Mouse (Mus musculus) kidney, embryonic 16.5 days (tissue): ENCODE data around the gene Pqbp1. TPM values are rescaled to one million over a fixed set of nuclear protein-coding genes. Genes with fewer than 3 reads are reported as not detected.
A peak's percentile ranks its signal among the peaks of the same experiment; 100 is the strongest.

ENCODE experiments used
- ATAC-seq: fragments of 200-750 bp; cut with Nextera tagmentation; 2 replicates; pipeline ENCODE4 v1.8.0; 2017; ENCODE audit warnings: moderate TSS enrichment; ENCODE audit not compliant: low FRiP score, low TSS enrichment
- H3K27ac ChIP-seq: fragments of 300-500 bp; sonication (generic); 2 replicates; pipeline ENCODE4 v1.5.1; 2014; ENCODE audit warnings: low read length
- H3K27me3 ChIP-seq: fragments of 300-500 bp; sonication (generic); 2 replicates; pipeline ENCODE4 v1.6.1; 2014; ENCODE audit warnings: low read length, control low read depth, mixed read lengths; ENCODE audit not compliant: insufficient read depth
- H3K36me3 ChIP-seq: fragments of 300-500 bp; sonication (generic); 2 replicates; pipeline ENCODE4 v1.6.1; 2014; ENCODE audit warnings: low read length, control low read depth, mixed read lengths; ENCODE audit not compliant: insufficient read depth
- H3K4me1 ChIP-seq: fragments of 300-500 bp; sonication (generic); 2 replicates; pipeline ENCODE4 v1.6.1; 2014; ENCODE audit warnings: low read length, control low read depth, mixed read lengths; ENCODE audit not compliant: insufficient read depth
- H3K4me2 ChIP-seq: fragments of 300-500 bp; sonication (generic); replicated peaks from 2 replicates; pipeline ENCODE4 v1.6.1; 2014; ENCODE audit warnings: low read depth, low read length
- H3K4me3 ChIP-seq: fragments of 300-500 bp; sonication (generic); 2 replicates; pipeline ENCODE4 v1.5.1; 2014; ENCODE audit warnings: mild to moderate bottlenecking, low read length
- H3K9ac ChIP-seq: fragments of 300-500 bp; sonication (generic); replicated peaks from 2 replicates; pipeline ENCODE4 v1.6.1; 2014; ENCODE audit warnings: low read length
- H3K9me3 ChIP-seq: fragments of 300-500 bp; sonication (generic); 2 replicates; pipeline ENCODE4 v1.6.1; 2016; ENCODE audit warnings: low read length, control low read depth
- WGBS: fragments of 180-500 bp; shearing (Covaris S2); extraction: QIAGEN DNeasy Blood & Tissue Kit; methylation state at CpG from one replicate; pipeline ENCODE4 v1.1.7; 2014; 5-methylcytosine and 5-hydroxymethylcytosine counted together
- polyA plus RNA-seq: library from polyadenylated mRNA; unstranded; fragments of >200 nt; fragmentation: Nextera tagmentation; extraction: Ambion mirVana; gene quantifications from 2 replicates; pipeline ENCODE4 v1.2.1, GENCODE M21; 2015

Gene Pqbp1
- polyA plus RNA-seq, 1 experiment from 2014 or later = 113 TPM

GRCm38 (mm10) chrX:7883841-7884567 is 15.1 kb downstream of the Pqbp1 start, which contains the start of gene Slc35a2:
TSS of gene Slc35a2 (plus strand) at chrX:7884028.
- H3K27me3 ChIP-seq = no peaks in the 10 kb centered on the region
- 20% methylated on average over 49 of the region's 49 CpGs for WGBS
- H3K27ac ChIP-seq = peak within 1 kb of the TSS; percentile 85
- peak within 1 kb of the TSS; percentile 69 for H3K4me3 ChIP-seq
- H3K36me3 ChIP-seq = no peaks in the 10 kb centered on the region
- H3K9ac ChIP-seq = peak within 1 kb of the TSS; percentile 66
- H3K4me2 ChIP-seq = peak within 1 kb of the TSS; percentile 65
- no peaks in the 10 kb centered on the region for H3K9me3 ChIP-seq
- ATAC-seq = peak; percentile 96
- 0 out of 2 replicates have a peak, but pooled peaks cover 5% of the 10 kb centered on the region for H3K4me1 ChIP-seq

GRCm38 (mm10) chrX:7879819-7880218 is 19.2 kb downstream of the Pqbp1 start:
- Histone ChIP-seq H3K27ac (no peak overlapping the region), H3K36me3 (0 out of 2 replicates have a peak, but pooled peaks cover 3% of the 10 kb centered on the region), H3K9me3 (no peaks in the 10 kb centered on the region), H3K4me2 (peak overlapping the region; percentile 78), H3K9ac (0 out of 2 replicates have a peak overlapping the region, but pooled peaks have one; percentile 31), H3K27me3 (no peaks in the 10 kb centered on the region), H3K4me1 (0 out of 2 replicates have a peak, but pooled peaks cover 4% of the 10 kb centered on the region), H3K4me3 (no peak overlapping the region)
- WGBS = 12% methylated on average over 11 of the region's 11 CpGs
- no peak for ATAC-seq

- ATAC-seq = no peak
- Histone ChIP-seq H3K4me1 (0 out of 2 replicates have a peak, but pooled peaks cover 3% of the 10 kb centered on the region), H3K9me3 (no peaks in the 10 kb centered on the region), H3K36me3 (peaks cover 7% of the 10 kb centered on the region; the same call in 1 of the 2 replicates), H3K9ac (peak overlapping the region; percentile 66), H3K27me3 (no peaks in the 10 kb centered on the region), H3K27ac (no peak overlapping the region), H3K4me3 (peak overlapping the region; percentile 55), H3K4me2 (peak overlapping the region; percentile 78)
- WGBS = 22% methylated on average over 21 of the region's 21 CpGs
Measured at GRCm38 (mm10) chrX:7878495-7878894, 20.6 kb downstream of the Pqbp1 start.

GRCm38 (mm10) chrX:7878007-7878419 is 21.1 kb downstream of the Pqbp1 start, which contains the start of gene Pim2:
TSS of gene Pim2 (plus strand) at chrX:7878262.
- Histone ChIP-seq H3K4me1 (0 out of 2 replicates have a peak, but pooled peaks cover 3% of the 10 kb centered on the region), H3K9ac (peak within 1 kb of the TSS; percentile 66), H3K27me3 (no peaks in the 10 kb centered on the region), H3K36me3 (peaks cover 10% of the 10 kb centered on the region; the same call in 1 of the 2 replicates), H3K4me2 (peak within 1 kb of the TSS; percentile 78), H3K9me3 (no peaks in the 10 kb centered on the region), H3K4me3 (peak within 1 kb of the TSS; percentile 55), H3K27ac (no peak within 1 kb of the TSS)
- WGBS = 18% methylated on average over 34 of the region's 38 CpGs
- peak; percentile 91 for ATAC-seq

GRCm38 (mm10) chrX:7869826-7870225 is 29.2 kb downstream of the Pqbp1 start:
- Histone ChIP-seq H3K9me3 (no peaks in the 10 kb centered on the region), H3K4me2 (no peak overlapping the region), H3K27me3 (no peaks in the 10 kb centered on the region), H3K36me3 (peaks cover 23% of the 10 kb centered on the region), H3K9ac (no peak overlapping the region), H3K4me3 (no peak overlapping the region), H3K4me1 (no peaks in the 10 kb centered on the region), H3K27ac (no peak overlapping the region)
- no peak for ATAC-seq
- 47% methylated on average over 3 of the region's 3 CpGs for WGBS

- Histone ChIP-seq H3K27me3 (no peaks in the 10 kb centered on the region), H3K36me3 (peaks cover 19% of the 10 kb centered on the region), H3K4me1 (no peaks in the 10 kb centered on the region), H3K9ac (no peak overlapping the region), H3K9me3 (no peaks in the 10 kb centered on the region), H3K27ac (no peak overlapping the region), H3K4me3 (no peak overlapping the region), H3K4me2 (no peak overlapping the region)
- WGBS = 47% methylated on average over 2 of the region's 2 CpGs
- ATAC-seq = no peak
Measured at GRCm38 (mm10) chrX:7868506-7868905, 30.6 kb downstream of the Pqbp1 start.

- WGBS = 97% methylated on average over 1 of the region's 1 CpGs
- H3K4me3 ChIP-seq = no peak overlapping the region
- H3K4me2 ChIP-seq = no peak overlapping the region
- H3K9me3 ChIP-seq = no peaks in the 10 kb centered on the region
- peaks cover 9% of the 10 kb centered on the region; the same call in 1 of the 2 replicates for H3K36me3 ChIP-seq
- H3K9ac ChIP-seq = no peak overlapping the region
- no peaks in the 10 kb centered on the region for H3K27me3 ChIP-seq
- H3K4me1 ChIP-seq = no peaks in the 10 kb centered on the region
- no peak overlapping the region for H3K27ac ChIP-seq
- ATAC-seq = no peak
Measured at GRCm38 (mm10) chrX:7867141-7867540, 31.9 kb downstream of the Pqbp1 start.

- Histone ChIP-seq H3K4me1 (no peaks in the 10 kb centered on the region), H3K9me3 (no peaks in the 10 kb centered on the region), H3K27ac (no peak overlapping the region), H3K4me2 (no peak overlapping the region), H3K27me3 (no peaks in the 10 kb centered on the region), H3K4me3 (no peak overlapping the region), H3K36me3 (0 out of 2 replicates have a peak, but pooled peaks cover 5% of the 10 kb centered on the region), H3K9ac (no peak overlapping the region)
- no peak for ATAC-seq
- WGBS = 80% methylated on average over 2 of the region's 2 CpGs
Measured at GRCm38 (mm10) chrX:7865786-7866185, 33.3 kb downstream of the Pqbp1 start.

GRCm38 (mm10) chrX:7865343-7865742 is 33.7 kb downstream of the Pqbp1 start:
- Histone ChIP-seq H3K9me3 (no peaks in the 10 kb centered on the region), H3K9ac (no peak overlapping the region), H3K4me1 (no peaks in the 10 kb centered on the region), H3K27ac (no peak overlapping the region), H3K36me3 (0 out of 2 replicates have a peak, but pooled peaks cover 5% of the 10 kb centered on the region), H3K4me3 (no peak overlapping the region), H3K27me3 (no peaks in the 10 kb centered on the region), H3K4me2 (no peak overlapping the region)
- ATAC-seq = no peak
- 73% methylated on average over 2 of the region's 2 CpGs for WGBS

GRCm38 (mm10) chrX:7864551-7864950 is 34.5 kb downstream of the Pqbp1 start:
- Histone ChIP-seq H3K4me3 (no peak overlapping the region), H3K4me2 (no peak overlapping the region), H3K27me3 (no peaks in the 10 kb centered on the region), H3K9me3 (no peaks in the 10 kb centered on the region), H3K4me1 (no peaks in the 10 kb centered on the region), H3K36me3 (0 out of 2 replicates have a peak, but pooled peaks cover 5% of the 10 kb centered on the region), H3K27ac (no peak overlapping the region), H3K9ac (no peak overlapping the region)
- ATAC-seq = no peak
- WGBS = 80% methylated on average over 3 of the region's 3 CpGs
